Mouse (Mus musculus) embryonic facial prominence, embryonic 10.5 days (tissue): ENCODE results near the gene Clic6. TPM values are rescaled to one million over a fixed set of nuclear protein-coding genes. Genes with fewer than 3 reads are reported as not detected.

Source experiments
- DNase-seq: peaks from one replicate; pipeline ENCODE4 v3.0.0-alpha.2; 2017; ENCODE audit warnings: low spot score
- H3K27ac ChIP-seq: fragments of 300-500 bp; sonication (generic); replicated peaks from 2 replicates; pipeline ENCODE4 v1.5.1; 2016; ENCODE audit warnings: mild to moderate bottlenecking
- H3K27me3 ChIP-seq: fragments of 300-500 bp; sonication (generic); replicated peaks from 2 replicates; pipeline ENCODE4 v1.6.1; 2016; ENCODE audit warnings: low read depth, mild to moderate bottlenecking; ENCODE audit not compliant: poor library complexity, severe bottlenecking
- H3K36me3 ChIP-seq: fragments of 300-500 bp; sonication (generic); replicated peaks from 2 replicates; pipeline ENCODE4 v1.6.1; 2016; ENCODE audit warnings: mild to moderate bottlenecking, moderate library complexity
- H3K4me1 ChIP-seq: fragments of 300-500 bp; sonication (generic); 2 replicates; pipeline ENCODE4 v1.6.1; 2016
- H3K4me3 ChIP-seq: fragments of 300-500 bp; sonication (generic); 2 replicates; pipeline ENCODE4 v1.5.1; 2016; ENCODE audit warnings: mild to moderate bottlenecking, moderate library complexity
- H3K9me3 ChIP-seq: fragments of 300-500 bp; sonication (generic); 2 replicates; pipeline ENCODE4 v1.6.1; 2016; ENCODE audit warnings: mild to moderate bottlenecking
- WGBS: fragments of 180-500 bp; shearing (Covaris S2); methylation state at CpG from one replicate; pipeline ENCODE4 v1.1.7; 2016; 5-methylcytosine and 5-hydroxymethylcytosine counted together
- polyA plus RNA-seq: library from polyadenylated mRNA; unstranded; fragments of >200 nt; fragmentation: Nextera tagmentation; extraction: Ambion mirVana; gene quantifications from 2 replicates; pipeline ENCODE4 v1.2.1, GENCODE M21; 2016

Clic6 gene
- polyA plus RNA-seq, 1 experiment from 2014 or later = 5.6 TPM

DNA sequence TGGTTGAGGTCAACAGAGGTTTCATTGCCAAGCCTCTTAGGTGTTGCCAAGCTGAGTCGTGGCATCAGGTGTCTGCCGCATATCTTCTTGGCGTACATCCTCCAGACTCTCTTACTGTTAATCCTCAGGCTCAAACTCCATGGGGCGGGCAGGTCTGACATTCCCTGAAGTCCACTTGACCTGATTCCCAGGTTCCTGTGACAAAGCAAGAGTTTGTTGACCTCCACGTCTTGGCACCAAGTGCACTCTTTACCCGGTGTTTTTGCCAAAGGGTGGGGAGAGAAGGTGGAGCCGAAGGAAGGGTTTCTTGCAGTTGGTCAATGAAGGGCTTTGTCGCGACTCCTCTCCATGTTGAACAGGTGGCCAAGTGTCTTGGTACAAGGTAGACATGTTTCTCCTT, 63.1 kb downstream of the Clic6 start:
- Histone ChIP-seq H3K9me3 (no peaks in the 10 kb centered on the region), H3K4me3 (no peak overlapping the region), H3K27me3 (no peaks in the 10 kb centered on the region), H3K27ac (no peak overlapping the region), H3K4me1 (peaks cover 12% of the 10 kb centered on the region; the same call in 1 of the 2 replicates), H3K36me3 (no peaks in the 10 kb centered on the region)
- no peak for DNase-seq
- WGBS = 91% methylated on average over 9 of the region's 9 CpGs

DNA sequence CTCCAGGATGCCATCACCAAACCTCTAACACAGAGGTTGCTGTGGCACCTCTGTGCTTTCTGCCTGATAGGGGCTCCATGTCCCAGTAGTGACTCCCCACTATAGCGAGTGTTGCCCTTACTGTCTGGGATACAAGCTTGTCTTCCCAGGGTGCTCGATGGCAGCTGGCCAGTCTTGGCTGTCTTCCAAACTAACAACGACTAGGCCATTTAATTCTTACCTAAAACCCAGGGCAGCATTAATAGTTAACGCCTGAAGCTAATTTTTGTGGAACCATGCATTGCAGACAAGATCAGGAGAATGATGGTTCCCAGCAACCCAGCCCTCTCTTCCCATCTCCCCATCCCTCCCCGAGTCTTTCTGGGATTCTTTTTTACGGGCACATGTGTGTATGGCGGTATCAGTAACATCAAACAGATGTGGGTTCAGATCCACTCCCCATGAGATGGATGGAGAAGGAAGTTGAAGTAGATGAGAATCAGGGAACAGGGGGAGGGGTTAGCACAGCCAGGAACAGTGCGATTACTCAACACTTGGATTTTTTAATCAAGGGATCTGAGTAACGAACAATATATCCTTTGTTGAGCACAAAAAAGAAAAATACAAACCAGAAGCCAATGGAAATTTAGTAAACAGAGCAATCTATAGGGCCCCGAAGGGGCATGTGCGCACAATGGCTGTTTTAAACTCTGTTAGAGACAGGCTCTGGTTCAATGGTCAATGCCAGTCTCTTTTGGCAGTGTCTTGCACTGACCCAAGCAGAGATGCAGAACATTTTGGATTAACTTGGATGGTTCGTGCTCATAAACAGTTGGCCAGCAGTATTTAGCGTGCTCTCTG, 66.0 kb downstream of the Clic6 start:
- H3K27ac ChIP-seq = no peak overlapping the region
- DNase-seq = no peak
- H3K27me3 ChIP-seq = no peaks in the 10 kb centered on the region
- H3K9me3 ChIP-seq = no peaks in the 10 kb centered on the region
- H3K36me3 ChIP-seq = no peaks in the 10 kb centered on the region
- no peak overlapping the region for H3K4me3 ChIP-seq
- H3K4me1 ChIP-seq = peaks cover 12% of the 10 kb centered on the region; the same call in 1 of the 2 replicates
- WGBS = 82% methylated on average over 13 of the region's 13 CpGs

DNA sequence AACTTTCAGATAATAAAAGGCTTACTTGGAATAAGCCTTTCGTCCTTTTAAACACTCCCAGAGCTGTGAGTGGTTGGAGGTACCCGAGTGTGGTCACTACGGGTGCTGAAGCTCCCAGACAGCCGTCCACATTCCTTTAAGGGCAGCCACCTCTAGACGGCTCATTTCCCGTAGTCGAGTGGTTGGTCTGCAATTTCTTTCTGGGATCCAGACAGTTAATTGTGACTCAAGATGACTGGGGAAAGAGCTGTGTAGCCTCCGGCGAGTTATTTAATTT, 66.5 kb downstream of the Clic6 start:
- Histone ChIP-seq H3K36me3 (no peaks in the 10 kb centered on the region), H3K9me3 (no peaks in the 10 kb centered on the region), H3K4me3 (no peak overlapping the region), H3K27me3 (no peaks in the 10 kb centered on the region), H3K27ac (no peak overlapping the region), H3K4me1 (peaks cover 12% of the 10 kb centered on the region; the same call in 1 of the 2 replicates)
- WGBS = 76% methylated on average over 9 of the region's 9 CpGs
- DNase-seq = no peak

DNA sequence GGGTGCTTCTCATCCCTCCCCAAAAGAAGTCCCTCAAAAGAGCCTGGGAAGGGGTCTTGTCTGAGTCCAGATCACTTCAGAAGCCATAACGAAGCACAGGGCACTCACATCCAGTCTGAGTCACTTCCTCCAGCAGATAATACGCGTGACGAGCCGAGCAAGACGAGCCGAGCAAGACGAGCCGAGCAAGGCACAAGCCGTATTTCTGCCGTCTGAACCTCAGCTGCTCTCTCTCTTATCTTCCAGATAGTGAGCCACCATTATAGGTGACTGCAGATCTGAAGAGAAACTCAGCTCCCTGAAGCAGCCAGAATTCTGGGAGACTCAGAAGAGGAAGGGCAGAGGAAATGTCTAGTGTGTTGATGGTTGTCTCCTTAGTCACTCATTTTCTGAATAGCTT, 67.3 kb downstream of the Clic6 start:
- 62% methylated on average over 11 of the region's 11 CpGs for WGBS
- no peaks in the 10 kb centered on the region for H3K27me3 ChIP-seq
- no peaks in the 10 kb centered on the region for H3K36me3 ChIP-seq
- peaks cover 12% of the 10 kb centered on the region; the same call in 1 of the 2 replicates for H3K4me1 ChIP-seq
- no peak overlapping the region for H3K4me3 ChIP-seq
- DNase-seq = no peak
- no peaks in the 10 kb centered on the region for H3K9me3 ChIP-seq
- H3K27ac ChIP-seq = no peak overlapping the region

DNA sequence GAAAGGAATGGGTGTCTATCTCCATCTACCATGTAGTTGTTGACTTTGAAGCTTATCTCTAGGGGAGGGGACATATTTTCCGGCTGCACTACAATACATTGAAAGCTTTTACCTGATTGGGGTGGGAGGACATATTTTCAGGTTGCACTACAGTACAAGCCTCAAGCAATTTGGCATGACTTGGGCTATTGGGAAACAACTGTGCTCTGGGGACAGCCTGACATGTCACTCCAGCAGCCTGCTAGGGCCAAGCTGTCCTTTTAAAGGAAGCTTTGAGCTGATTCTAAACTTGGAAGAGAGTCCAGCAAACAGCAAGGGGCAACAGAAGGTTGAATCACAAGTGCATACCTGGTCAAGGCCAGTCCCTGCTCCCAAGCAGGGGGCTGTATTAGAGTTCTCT, 69.5 kb downstream of the Clic6 start:
- Histone ChIP-seq H3K27me3 (no peaks in the 10 kb centered on the region), H3K4me3 (no peak overlapping the region), H3K36me3 (no peaks in the 10 kb centered on the region), H3K9me3 (no peaks in the 10 kb centered on the region), H3K27ac (no peak overlapping the region), H3K4me1 (peaks cover 12% of the 10 kb centered on the region; the same call in 1 of the 2 replicates)
- no peak for DNase-seq
- WGBS = 93% methylated on average over 1 of the region's 1 CpGs

DNA sequence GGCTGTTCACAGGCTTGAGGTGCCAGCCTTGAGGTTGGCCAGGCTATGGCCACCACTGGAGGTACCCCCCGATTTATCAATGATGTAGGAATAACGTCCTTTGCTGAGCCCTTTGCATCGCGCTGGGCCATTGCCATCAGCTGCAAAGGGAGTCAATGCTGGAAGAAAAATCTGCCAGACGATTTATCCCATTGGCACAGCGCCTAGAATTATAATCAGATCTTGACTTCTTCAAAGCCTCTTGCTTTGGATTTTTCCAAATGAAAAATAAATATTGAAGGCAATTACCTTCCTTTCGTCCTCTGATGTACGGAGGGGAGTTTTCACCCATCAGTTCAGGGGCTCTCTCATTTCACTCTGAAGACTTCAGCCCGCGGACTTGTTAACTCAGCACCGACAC, 79.8 kb downstream of the Clic6 start:
- no peak for DNase-seq
- H3K4me3 ChIP-seq = no peak overlapping the region
- WGBS = 80% methylated on average over 11 of the region's 11 CpGs
- H3K27me3 ChIP-seq = peaks cover 27% of the 10 kb centered on the region
- H3K27ac ChIP-seq = no peak overlapping the region
- H3K4me1 ChIP-seq = peaks cover 14% of the 10 kb centered on the region
- no peaks in the 10 kb centered on the region for H3K36me3 ChIP-seq
- no peaks in the 10 kb centered on the region for H3K9me3 ChIP-seq

GRCm38 (mm10) chr16:92565708-92566107, 80.2 kb downstream of the Clic6 start:
- Histone ChIP-seq H3K4me1 (peaks cover 14% of the 10 kb centered on the region), H3K4me3 (no peak overlapping the region), H3K36me3 (no peaks in the 10 kb centered on the region), H3K27me3 (peaks cover 27% of the 10 kb centered on the region), H3K27ac (no peak overlapping the region), H3K9me3 (no peaks in the 10 kb centered on the region)
- WGBS = 4% methylated on average over 6 of the region's 6 CpGs
- peak; percentile 89 for DNase-seq

GRCm38 (mm10) chr16:92566146-92566545, 80.6 kb downstream of the Clic6 start:
- H3K4me1 ChIP-seq = peaks cover 14% of the 10 kb centered on the region
- WGBS = 25% methylated on average over 5 of the region's 5 CpGs
- peaks cover 27% of the 10 kb centered on the region for H3K27me3 ChIP-seq
- no peak overlapping the region for H3K27ac ChIP-seq
- no peak overlapping the region for H3K4me3 ChIP-seq
- DNase-seq = no peak
- no peaks in the 10 kb centered on the region for H3K36me3 ChIP-seq
- no peaks in the 10 kb centered on the region for H3K9me3 ChIP-seq

DNA sequence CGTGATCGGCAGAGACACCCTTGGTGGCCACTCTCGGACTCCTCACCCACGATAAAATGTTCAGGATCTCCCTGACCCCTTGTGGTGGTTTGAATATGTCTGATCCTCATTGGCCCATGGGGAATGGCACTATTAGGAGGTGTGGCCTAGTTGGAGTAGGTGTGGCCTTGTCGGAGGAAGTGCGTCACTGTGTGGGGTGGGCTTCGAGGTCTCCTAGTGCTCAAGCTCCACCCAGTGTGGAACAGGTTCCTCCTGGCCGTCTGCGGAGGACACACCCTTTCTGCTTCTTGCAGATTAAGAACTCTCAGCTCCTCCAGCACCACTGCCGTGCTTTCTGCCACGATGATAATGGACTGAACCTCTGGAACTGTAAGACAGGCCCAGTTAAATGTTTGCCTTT, 85.7 kb downstream of the Clic6 start:
- 90% methylated on average over 11 of the region's 11 CpGs for WGBS
- no peaks in the 10 kb centered on the region for H3K9me3 ChIP-seq
- H3K4me1 ChIP-seq = peaks cover 16% of the 10 kb centered on the region
- no peaks in the 10 kb centered on the region for H3K36me3 ChIP-seq
- DNase-seq = no peak
- H3K27ac ChIP-seq = no peak overlapping the region
- no peak overlapping the region for H3K4me3 ChIP-seq
- H3K27me3 ChIP-seq = peaks cover 9% of the 10 kb centered on the region

GRCm38 (mm10) chr16:92573193-92573592, 87.7 kb downstream of the Clic6 start:
- 65% methylated on average over 4 of the region's 4 CpGs for WGBS
- no peak for DNase-seq
- no peaks in the 10 kb centered on the region for H3K9me3 ChIP-seq
- H3K27ac ChIP-seq = no peak overlapping the region
- H3K36me3 ChIP-seq = no peaks in the 10 kb centered on the region
- H3K4me3 ChIP-seq = no peak overlapping the region
- no peaks in the 10 kb centered on the region for H3K27me3 ChIP-seq
- peaks cover 14% of the 10 kb centered on the region for H3K4me1 ChIP-seq

DNA sequence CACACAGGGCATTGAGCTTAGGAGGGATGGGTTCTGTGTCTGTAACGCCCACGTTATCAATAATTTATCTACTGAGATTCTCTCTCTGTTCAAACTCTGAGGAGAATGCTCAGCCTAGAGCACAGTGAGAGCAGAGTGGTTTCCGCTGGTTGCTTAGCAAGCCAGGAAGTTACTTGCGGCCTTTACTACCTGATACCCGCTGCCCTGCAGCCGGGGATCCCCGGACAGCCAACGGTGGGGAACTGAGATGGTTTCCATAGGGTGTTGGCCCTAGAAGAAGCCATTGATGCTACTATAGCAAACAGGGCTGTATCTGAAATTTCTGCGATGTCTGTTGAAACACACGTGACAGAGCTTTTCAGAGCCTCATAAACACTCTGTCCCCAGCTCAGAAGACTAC, 90.3 kb downstream of the Clic6 start:
- Histone ChIP-seq H3K4me3 (no peak overlapping the region), H3K27ac (no peak overlapping the region), H3K9me3 (no peaks in the 10 kb centered on the region), H3K36me3 (no peaks in the 10 kb centered on the region), H3K27me3 (no peaks in the 10 kb centered on the region), H3K4me1 (peaks cover 18% of the 10 kb centered on the region)
- DNase-seq = no peak
- 87% methylated on average over 10 of the region's 10 CpGs for WGBS

GRCm38 (mm10) chr16:92577381-92577780, 91.8 kb downstream of the Clic6 start:
- H3K36me3 ChIP-seq = no peaks in the 10 kb centered on the region
- no peaks in the 10 kb centered on the region for H3K9me3 ChIP-seq
- WGBS = 87% methylated on average over 9 of the region's 9 CpGs
- no peak overlapping the region for H3K27ac ChIP-seq
- H3K4me1 ChIP-seq = peaks cover 31% of the 10 kb centered on the region
- DNase-seq = no peak
- no peaks in the 10 kb centered on the region for H3K27me3 ChIP-seq
- H3K4me3 ChIP-seq = no peak overlapping the region

DNA sequence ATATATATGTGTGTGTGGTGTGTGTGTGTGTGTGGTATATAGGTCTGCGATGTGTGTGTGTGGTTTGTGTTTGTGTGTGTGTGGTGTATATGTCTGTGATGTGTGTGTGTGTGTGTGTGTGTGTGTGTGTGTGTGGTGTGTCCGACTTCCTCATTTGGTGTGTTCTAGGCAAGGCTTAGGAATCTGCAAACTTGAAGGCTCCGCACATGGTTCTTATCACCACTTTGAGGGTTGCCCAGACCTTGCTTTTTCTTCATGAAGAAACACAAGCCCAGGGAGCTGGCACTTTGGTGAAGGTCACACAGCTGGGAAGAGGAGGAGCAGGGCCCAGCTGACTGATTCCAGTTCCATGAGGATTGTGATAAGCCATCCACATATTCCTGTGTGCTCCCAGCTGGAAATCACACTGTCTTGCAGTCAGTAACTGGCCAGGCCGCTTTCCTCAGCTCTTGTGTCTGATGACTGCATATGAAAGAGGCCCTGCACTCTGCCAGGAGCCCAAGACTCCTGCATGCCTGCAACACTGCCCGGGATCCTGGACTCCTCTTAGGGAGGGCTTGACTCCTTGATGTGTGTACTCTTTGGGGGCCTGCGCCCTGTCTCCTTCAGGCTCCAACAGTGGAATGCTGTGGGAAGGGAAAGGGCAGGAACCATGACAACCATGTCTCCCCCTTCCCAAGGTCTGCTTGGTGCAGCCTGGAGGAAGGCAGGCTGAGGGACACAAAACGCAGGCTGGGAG, 93.5 kb downstream of the Clic6 start:
- DNase-seq = no peak
- Histone ChIP-seq H3K36me3 (no peaks in the 10 kb centered on the region), H3K27me3 (no peaks in the 10 kb centered on the region), H3K4me3 (no peak overlapping the region), H3K27ac (no peak overlapping the region), H3K4me1 (peaks cover 23% of the 10 kb centered on the region), H3K9me3 (no peaks in the 10 kb centered on the region)
- 74% methylated on average over 7 of the region's 7 CpGs for WGBS
